Mouse (Mus musculus) CH12.LX (cell line): ENCODE measurements at regions not wholly inside any gene's neighbourhood (a gene's known extent, or its start where the extent isn't known, plus 50 kb on each side); places are given as distances from the start of the nearest gene placed in this dataset.

Source experiments
- DNase-seq: peaks from one replicate; pipeline ENCODE4 v3.0.0-alpha.2; 2013; ENCODE audit errors: extremely low read depth
- H3K27ac ChIP-seq: 2 replicates; pipeline ENCODE4 v1.5.1; 2012; ENCODE audit warnings: low read depth, mild to moderate bottlenecking, control low read depth, moderate library complexity; ENCODE audit not compliant: insufficient read depth
- H3K27me3 ChIP-seq: replicated peaks from 2 replicates; pipeline ENCODE3; 2012; ENCODE audit warnings: inconsistent platforms
- H3K36me3 ChIP-seq, 2 experiments: replicated peaks in 1 of 2; 2 replicates each; pipeline versions ENCODE3 to v1.6.1; 2012; ENCODE audit warnings: inconsistent platforms in 1 of 2, low read length in 1 of 2, mild to moderate bottlenecking in 1 of 2, mixed read lengths in 1 of 2, moderate library complexity in 1 of 2; ENCODE audit not compliant: control insufficient read depth in 1 of 2, insufficient read depth in 1 of 2
- H3K4me1 ChIP-seq, 2 experiments: 2 replicates each; pipeline ENCODE4 v1.6.1; 2012; ENCODE audit warnings: inconsistent platforms in 1 of 2, moderate library complexity in 1 of 2; ENCODE audit not compliant: insufficient read depth in 2 of 2, control insufficient read depth in 1 of 2
- H3K4me2 ChIP-seq: 2 replicates; pipeline ENCODE4 v1.6.1; 2012; ENCODE audit warnings: low read depth, mild to moderate bottlenecking, control low read depth; ENCODE audit not compliant: poor library complexity, insufficient read depth, severe bottlenecking
- H3K4me3 ChIP-seq, 3 experiments: fragments of 150-350 bp in 1 of 3; sonication (generic) in 1 of 3; replicated peaks in 1 of 3; 2 replicates each; pipeline versions ENCODE3 to v1.5.1; 2011 to 2012; ENCODE audit warnings: low read depth in 2 of 3, low read length in 2 of 3, mild to moderate bottlenecking in 2 of 3, moderate library complexity in 2 of 3, control low read depth in 1 of 3, improper control_type of control experiment in 1 of 3, inconsistent platforms in 1 of 3, mixed read lengths in 1 of 3; ENCODE audit not compliant: poor library complexity in 1 of 3
- H3K79me2 ChIP-seq: replicated peaks from 2 replicates; pipeline ENCODE4 v1.6.1; 2012; ENCODE audit warnings: mild to moderate bottlenecking, moderate library complexity; ENCODE audit not compliant: control insufficient read depth, poor library complexity, insufficient read depth, severe bottlenecking; ENCODE audit errors: extremely low read depth
- H3K9ac ChIP-seq: 2 replicates; pipeline ENCODE4 v1.6.1; 2012; ENCODE audit warnings: low read depth, mild to moderate bottlenecking, control low read depth, moderate library complexity; ENCODE audit not compliant: insufficient read depth
- H3K9me3 ChIP-seq: replicated peaks from 2 replicates; pipeline ENCODE3; 2012; ENCODE audit warnings: low read length, inconsistent platforms, mixed read lengths
- BHLHE40 ChIP-seq: IDR thresholded peaks from 2 replicates; pipeline ENCODE4 v1.6.1; 2011; ENCODE audit warnings: mild to moderate bottlenecking, low read depth, low read length, improper control_type of control experiment
- CHD1 ChIP-seq: IDR thresholded peaks from 2 replicates; pipeline ENCODE4 v1.6.1; 2012; ENCODE audit warnings: low read depth, low read length, improper control_type of control experiment, inconsistent platforms
- CTCF ChIP-seq, 2 experiments: IDR thresholded peaks in 1 of 2; conservative IDR thresholded peaks in 1 of 2; 2 replicates each; pipeline ENCODE4 v1.5.1; 2011 to 2012; ENCODE audit warnings: low read depth in 2 of 2, low read length in 2 of 2, improper control_type of control experiment in 1 of 2, inconsistent platforms in 1 of 2, mild to moderate bottlenecking in 1 of 2, moderate library complexity in 1 of 2
- E2F4 ChIP-seq: IDR thresholded peaks from 2 replicates; pipeline ENCODE4 v1.6.1; 2011; ENCODE audit warnings: low read depth, low read length, improper control_type of control experiment; ENCODE audit not compliant: insufficient replicate concordance
- ELF1 ChIP-seq: IDR thresholded peaks from 2 replicates; pipeline ENCODE4 v1.6.1; 2014; ENCODE audit warnings: low read depth, mild to moderate bottlenecking, inconsistent platforms, low read length, improper control_type of control experiment
- EP300 ChIP-seq: IDR thresholded peaks from 2 replicates; pipeline ENCODE4 v1.6.1; 2011; ENCODE audit warnings: low read length, improper control_type of control experiment
- ETS1 ChIP-seq: conservative IDR thresholded peaks from 2 replicates; pipeline ENCODE4 v1.6.1; 2012; ENCODE audit warnings: low read depth, mild to moderate bottlenecking, inconsistent platforms, low read length, improper control_type of control experiment, moderate library complexity
- GABPA ChIP-seq: IDR thresholded peaks from 2 replicates; pipeline ENCODE4 v1.6.1; 2012; ENCODE audit warnings: low read depth, low read length, improper control_type of control experiment, inconsistent platforms; ENCODE audit not compliant: insufficient replicate concordance
- HCFC1 ChIP-seq: IDR thresholded peaks from 2 replicates; pipeline ENCODE4 v1.6.1; 2012; ENCODE audit warnings: low read depth, mild to moderate bottlenecking, inconsistent platforms, low read length, improper control_type of control experiment
- JUND ChIP-seq: conservative IDR thresholded peaks from 2 replicates; pipeline ENCODE4 v1.6.1; 2011; ENCODE audit warnings: low read depth, low read length, improper control_type of control experiment
- KAT2A ChIP-seq: IDR thresholded peaks from 2 replicates; pipeline ENCODE4 v1.6.1; 2012; ENCODE audit warnings: low read length, improper control_type of control experiment, inconsistent platforms; ENCODE audit not compliant: insufficient replicate concordance
- MAX ChIP-seq: IDR thresholded peaks from 2 replicates; pipeline ENCODE4 v1.6.1; 2011; ENCODE audit warnings: low read length, improper control_type of control experiment
- MEF2A ChIP-seq: IDR thresholded peaks from 2 replicates; pipeline ENCODE4 v1.6.1; 2014; ENCODE audit warnings: low read depth, mild to moderate bottlenecking, inconsistent platforms, low read length, improper control_type of control experiment, borderline replicate concordance
- MXI1 ChIP-seq: IDR thresholded peaks from 2 replicates; pipeline ENCODE4 v1.6.1; 2011; ENCODE audit warnings: mild to moderate bottlenecking, low read depth, low read length, improper control_type of control experiment
- NELFE ChIP-seq: IDR thresholded peaks from 2 replicates; pipeline ENCODE4 v1.6.1; 2011; ENCODE audit warnings: low read depth, low read length, improper control_type of control experiment
- RAD21 ChIP-seq: IDR thresholded peaks from 2 replicates; pipeline ENCODE4 v1.6.1; 2011; ENCODE audit warnings: low read depth, mild to moderate bottlenecking, low read length, improper control_type of control experiment, moderate library complexity
- SIN3A ChIP-seq: IDR thresholded peaks from 2 replicates; pipeline ENCODE4 v1.6.1; 2012; ENCODE audit warnings: low read length, improper control_type of control experiment, inconsistent platforms
- SMC3 ChIP-seq: IDR thresholded peaks from 2 replicates; pipeline ENCODE4 v1.6.1; 2011; ENCODE audit warnings: low read depth, low read length, improper control_type of control experiment
- TCF12 ChIP-seq: IDR thresholded peaks from 2 replicates; pipeline ENCODE4 v1.6.1; 2014; ENCODE audit warnings: low read depth, mild to moderate bottlenecking, inconsistent platforms, low read length, improper control_type of control experiment
- UBTF ChIP-seq: IDR thresholded peaks from 2 replicates; pipeline ENCODE4 v1.6.1; 2012; ENCODE audit warnings: low read depth, mild to moderate bottlenecking, inconsistent platforms, low read length, improper control_type of control experiment, moderate library complexity
- USF1 ChIP-seq: IDR thresholded peaks from 2 replicates; pipeline ENCODE4 v1.6.1; 2014; ENCODE audit warnings: low read depth, mild to moderate bottlenecking, inconsistent platforms, low read length, improper control_type of control experiment
- ZC3H11A ChIP-seq: IDR thresholded peaks from 2 replicates; pipeline ENCODE4 v1.6.1; 2012; ENCODE audit warnings: low read depth, mild to moderate bottlenecking, inconsistent platforms, low read length, improper control_type of control experiment
- dilution Hi-C: fragments of 300-500 bp; cut with MboI; formaldehyde crosslinking; loops from 2 replicates; pipeline ENCODE4 v1.14.3; 2020; ENCODE audit warnings: low sequenced_read_pairs; ENCODE audit not compliant: extremely low pct_unique_long_range_greater_than_20kb, extremely low pct_ligation_motif_present
- in situ Hi-C: fragments of 300-500 bp; cut with MboI; formaldehyde crosslinking; loops from 3 replicates; pipeline ENCODE4 v1.14.3; 2019; ENCODE audit warnings: low sequenced_read_pairs, low pct_ligation_motif_present, low pct_unique_long_range_greater_than_20kb, mixed read lengths

- Histone ChIP-seq H3K79me2 (no peaks in the 10 kb centered on the region), H3K9ac (no peak overlapping the region), H3K27me3 (no peaks in the 10 kb centered on the region), H3K4me2 (no peak overlapping the region), H3K9me3 (no peaks in the 10 kb centered on the region), H3K36me3 (no peaks in the 10 kb centered on the region), H3K4me3 (no peak overlapping the region), H3K4me1 (no peaks in the 10 kb centered on the region), H3K27ac (no peak overlapping the region)
- no peak for DNase-seq
- in situ Hi-C loops (no loop called here), dilution Hi-C loops (no loop called here)
- TF ChIP-seq RAD21, result peak; percentile 14
- TF ChIP-seq ZC3H11A, result no peak
- TF ChIP-seq CTCF (conservative IDR thresholded peaks at IDR 0.05 in 1 of 2, IDR thresholded peaks at IDR 0.05 in 1 of 2; ENCODE audit: low read depth in 2 of 2, low read length in 2 of 2), result peak in 1 of 2 experiments; percentile 21; a peak in 1 of 4 replicates
Observed at GRCm38 (mm10) chr2:80878437-80878836, 261.4 kb downstream of the Nup35 start.

- DNase-seq, result no peak
- H3K36me3 ChIP-seq, result no peaks in the 10 kb centered on the region
- H3K4me2 ChIP-seq, result no peak overlapping the region
- no peaks in the 10 kb centered on the region for H3K79me2 ChIP-seq
- no peaks in the 10 kb centered on the region for H3K27me3 ChIP-seq
- in situ Hi-C loops, result no loop called here
- no peak overlapping the region for H3K27ac ChIP-seq
- H3K9ac ChIP-seq, result no peak overlapping the region
- H3K9me3 ChIP-seq, result peaks cover 5% of the 10 kb centered on the region
- TF ChIP-seq MAX (no peak), MXI1 (no peak), KAT2A (no peak), MEF2A (no peak), JUND (no peak), BHLHE40 (no peak), GABPA (no peak), ETS1 (no peak), SMC3 (no peak), NELFE (no peak), ELF1 (no peak)
- dilution Hi-C loops, result no loop called here
- no peak overlapping the region for H3K4me3 ChIP-seq
- H3K4me1 ChIP-seq, result no peaks in the 10 kb centered on the region
Observed at GRCm38 (mm10) chr2:80884231-80884630, 267.2 kb downstream of the Nup35 start.

- no peaks in the 10 kb centered on the region for H3K79me2 ChIP-seq
- no peak overlapping the region for H3K4me3 ChIP-seq
- no peak for DNase-seq
- in situ Hi-C loops, result no loop called here
- no peak overlapping the region for H3K27ac ChIP-seq
- no peaks in the 10 kb centered on the region for H3K36me3 ChIP-seq
- H3K9ac ChIP-seq, result no peak overlapping the region
- no peak for TF ChIP-seq E2F4
- no peak for TF ChIP-seq CHD1
- no peak for TF ChIP-seq TCF12
- no peak for TF ChIP-seq HCFC1
- no peak for TF ChIP-seq EP300
- no peak for TF ChIP-seq CTCF (conservative IDR thresholded peaks at IDR 0.05 in 1 of 2, IDR thresholded peaks at IDR 0.05 in 1 of 2; ENCODE audit: low read depth in 2 of 2, low read length in 2 of 2)
- no peak for TF ChIP-seq USF1
- TF ChIP-seq KAT2A, result no peak
- TF ChIP-seq UBTF, result no peak
- no peak for TF ChIP-seq SIN3A
- TF ChIP-seq SMC3, result no peak
- TF ChIP-seq MEF2A, result no peak
- no peak for TF ChIP-seq MXI1
- no peak for TF ChIP-seq JUND
- TF ChIP-seq, all 38 proteins: peak for 0
- Histone ChIP-seq H3K27me3 (no peaks in the 10 kb centered on the region), H3K9me3 (peaks cover 2% of the 10 kb centered on the region), H3K4me2 (no peak overlapping the region), H3K4me1 (no peaks in the 10 kb centered on the region)
- dilution Hi-C loops, result no loop called here
Observed at GRCm38 (mm10) chr2:80902050-80902449, 285.0 kb downstream of the Nup35 start.
